Mouse (Mus musculus) lung, postnatal 25 days (tissue): ENCODE data around the gene Eef1e1.
"Not testable (repeated sequence)": the region's sequence is repeated elsewhere in the genome, so short reads cannot be mapped to it uniquely, and the experiment has no call there.

Experiments used
- DNase-seq: peaks from one replicate; pipeline ENCODE4 v3.0.0; 2022; ENCODE audit warnings: low spot score

Gene Eef1e1

DNA sequence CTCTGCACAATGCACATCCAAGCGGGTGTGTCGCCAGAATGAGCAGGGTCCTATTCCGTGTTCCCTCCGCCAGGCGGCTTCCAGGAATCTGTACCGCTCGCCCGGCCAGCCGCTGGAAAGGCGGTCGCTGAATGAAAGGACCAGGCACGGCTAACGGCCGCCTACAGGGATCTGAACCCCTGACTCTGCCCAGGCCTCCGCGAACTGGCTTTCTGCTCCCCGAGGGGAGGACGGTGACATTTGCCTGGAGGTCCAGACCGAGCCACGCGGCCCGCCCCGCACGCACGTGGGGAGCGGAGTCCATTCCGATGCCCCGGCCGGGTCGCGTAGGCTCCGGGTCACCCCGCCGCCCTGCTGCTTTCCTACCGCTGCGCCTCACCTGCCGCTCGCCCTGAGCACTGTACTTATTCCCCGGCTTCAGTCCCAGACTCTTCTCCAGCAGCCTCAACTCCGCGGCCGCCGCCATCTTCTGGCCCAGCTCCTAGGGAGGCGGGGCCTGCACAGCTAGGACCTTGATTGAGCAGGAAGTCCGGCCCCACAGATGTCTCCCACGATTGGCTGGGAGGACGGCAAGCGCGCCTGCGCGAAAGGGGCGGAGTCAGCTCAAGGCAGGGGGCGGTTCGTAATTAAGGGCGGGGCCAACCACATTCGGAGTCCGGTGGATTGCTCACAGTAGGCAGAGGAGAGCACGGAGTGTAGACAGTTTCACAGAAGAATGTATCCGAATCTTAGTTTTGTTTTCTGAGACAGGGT lies at the start of gene Eef1e1:
Gene Eef1e1, minus strand, starts transcription at position 531 of the 753 bp plus-strand sequence.
- DNase-seq = peak; percentile 97

DNA sequence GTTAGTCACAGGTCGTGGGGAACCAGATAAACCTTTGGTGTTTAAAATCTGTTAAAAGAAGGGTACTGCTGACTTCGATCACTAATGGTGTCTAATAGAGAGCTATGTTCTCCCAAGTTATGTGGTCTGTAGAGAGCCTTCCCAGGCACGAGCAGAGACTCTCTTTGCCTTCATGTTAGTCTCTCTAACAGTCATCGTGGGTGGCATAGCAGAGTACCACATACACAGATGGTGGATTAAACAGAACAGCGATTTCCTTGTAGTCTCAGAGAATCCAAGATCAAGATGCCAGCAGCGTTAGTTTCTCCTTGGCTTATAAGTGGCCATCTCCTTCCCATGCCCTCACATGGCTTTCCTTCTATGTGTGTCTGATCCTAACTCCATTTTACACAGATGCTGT lies 32.0 kb upstream of the Eef1e1 start:
- no peak for DNase-seq

DNA sequence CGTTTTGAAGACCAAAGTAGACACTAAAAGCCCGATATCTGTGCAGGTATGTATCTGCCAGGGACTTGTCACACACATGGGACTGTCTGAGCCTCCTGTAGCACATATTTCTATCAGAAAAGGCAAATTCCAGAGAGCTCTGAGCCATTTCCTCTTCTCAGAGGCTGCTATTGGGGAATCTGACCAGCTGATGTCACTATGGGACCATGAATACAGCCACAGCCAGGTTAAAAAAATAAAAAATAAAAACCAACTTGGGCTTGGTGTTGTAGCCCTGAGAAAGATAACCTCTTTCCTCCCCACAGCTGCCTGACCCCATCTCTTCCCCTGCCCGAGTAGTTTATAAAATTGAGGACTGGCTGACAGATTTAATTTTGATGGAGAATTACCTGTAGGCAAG lies 31.2 kb upstream of the Eef1e1 start:
- peak; percentile 4 for DNase-seq

DNA sequence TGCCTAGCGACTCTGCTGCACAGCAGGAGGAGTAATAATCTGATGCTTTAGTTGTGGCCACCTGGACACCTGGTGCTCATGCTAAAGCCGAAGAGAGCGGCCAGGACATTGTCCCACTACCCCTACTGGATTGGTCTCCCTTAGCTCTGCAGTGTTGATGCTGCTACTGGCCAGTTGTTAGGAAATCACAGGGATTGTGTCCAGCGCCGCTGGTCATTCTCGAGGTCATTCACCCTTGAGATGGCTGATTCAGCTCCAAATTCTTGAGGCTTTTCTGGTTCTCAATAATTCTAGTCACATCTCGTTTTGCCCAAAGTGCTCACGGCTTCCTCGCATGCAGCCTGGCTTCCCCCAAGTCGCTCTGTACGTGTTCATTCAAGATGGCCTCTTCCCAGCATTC lies 29.9 kb upstream of the Eef1e1 start:
- no peak for DNase-seq

DNA sequence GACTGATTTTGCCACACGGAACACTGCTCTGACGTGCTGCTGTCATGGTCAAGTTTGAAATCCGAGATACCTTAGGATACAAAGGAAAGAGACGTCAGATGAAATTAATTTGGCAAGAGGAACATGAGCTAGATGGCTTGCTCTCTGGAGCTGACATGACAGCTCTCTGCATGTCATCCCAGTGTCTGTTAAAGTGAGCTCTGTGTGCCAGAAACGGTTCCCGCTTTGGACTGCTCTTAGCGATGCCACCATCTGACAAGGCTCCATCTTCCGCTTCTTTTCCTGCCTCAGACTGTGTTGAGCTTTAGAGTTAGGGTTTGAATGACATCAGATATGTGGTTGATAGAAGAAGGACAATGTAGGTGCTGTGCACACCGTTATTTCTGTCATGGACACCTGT lies 13.5 kb upstream of the Eef1e1 start:
- DNase-seq = no peak

DNA sequence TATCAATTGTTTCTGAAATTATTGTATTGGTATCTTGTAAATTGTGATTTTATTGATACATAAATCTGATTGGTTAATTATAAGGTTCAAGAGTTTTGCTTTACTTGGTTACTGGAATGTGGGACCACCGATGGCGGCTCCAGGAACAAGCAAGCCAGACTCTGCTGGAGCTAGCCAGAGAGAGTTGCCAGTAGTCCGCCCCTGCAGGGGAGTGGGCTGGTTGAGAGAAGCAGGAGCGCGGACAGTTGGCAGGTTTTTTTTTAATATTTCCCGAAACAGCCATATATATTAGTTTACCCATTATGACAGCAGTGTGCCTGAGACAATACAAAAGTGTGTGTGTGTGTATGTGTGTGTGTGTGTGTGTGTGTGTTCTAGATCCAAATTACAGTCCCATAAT lies 12.6 kb upstream of the Eef1e1 start:
- not testable (repeated sequence) for DNase-seq

DNA sequence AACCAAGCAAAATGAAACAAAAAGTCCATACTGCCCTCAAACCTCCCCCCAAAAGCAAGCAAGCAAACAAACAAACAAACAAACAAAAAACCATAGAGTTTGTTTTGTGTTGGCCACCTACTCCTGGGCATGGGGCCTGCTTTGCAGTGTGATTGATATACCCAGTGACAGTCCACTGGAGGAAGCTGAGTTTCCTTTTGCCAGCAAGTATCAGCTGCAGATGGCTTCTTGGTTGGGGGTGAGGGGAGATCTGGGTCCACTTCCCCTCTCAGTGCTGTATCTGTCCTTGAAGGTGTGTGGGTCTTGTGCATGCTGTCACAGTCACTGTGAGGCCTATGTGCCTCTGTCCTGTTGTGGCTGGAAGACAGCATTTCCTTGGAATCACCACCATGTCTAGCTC lies 11.2 kb upstream of the Eef1e1 start:
- no peak for DNase-seq

DNA sequence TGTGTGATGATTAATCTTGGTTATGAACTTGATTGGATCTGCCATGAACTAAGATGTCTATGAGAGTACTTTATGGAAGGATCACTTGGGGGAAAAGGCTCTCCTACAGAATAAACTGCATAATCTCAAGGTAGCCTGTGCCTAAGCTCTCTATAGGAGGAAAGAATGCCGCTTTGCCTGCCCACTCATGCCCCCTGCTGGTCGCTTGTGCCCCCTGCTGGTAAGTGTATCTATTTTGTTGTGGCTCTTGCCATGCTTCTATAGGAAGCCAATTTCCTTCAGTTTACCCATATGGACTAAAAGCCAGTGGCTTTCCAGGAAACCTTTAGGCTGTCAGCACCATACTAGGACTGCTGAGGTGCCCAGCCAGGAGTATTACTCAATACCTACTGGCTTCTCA lies 9.7 kb upstream of the Eef1e1 start:
- peak; percentile 29 for DNase-seq

DNA sequence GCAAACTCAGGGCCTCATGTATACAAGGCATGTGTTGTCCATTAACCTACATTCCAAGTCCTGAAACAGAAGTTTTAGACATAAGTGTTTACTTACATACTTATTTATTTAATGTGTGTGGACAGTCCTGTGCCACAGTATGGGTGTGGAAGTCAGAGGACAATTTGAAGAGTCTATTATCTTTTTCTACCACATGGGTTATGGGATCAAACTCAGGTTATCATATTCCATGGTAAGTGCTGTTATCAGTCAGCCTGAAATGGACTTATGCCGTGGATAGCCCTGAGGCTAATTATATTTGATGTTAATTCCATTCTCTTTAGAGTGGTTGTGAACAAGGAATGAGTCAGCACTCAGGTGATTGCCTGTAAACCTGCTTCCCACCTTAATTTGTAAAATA lies 5.9 kb upstream of the Eef1e1 start:
- DNase-seq = no peak

DNA sequence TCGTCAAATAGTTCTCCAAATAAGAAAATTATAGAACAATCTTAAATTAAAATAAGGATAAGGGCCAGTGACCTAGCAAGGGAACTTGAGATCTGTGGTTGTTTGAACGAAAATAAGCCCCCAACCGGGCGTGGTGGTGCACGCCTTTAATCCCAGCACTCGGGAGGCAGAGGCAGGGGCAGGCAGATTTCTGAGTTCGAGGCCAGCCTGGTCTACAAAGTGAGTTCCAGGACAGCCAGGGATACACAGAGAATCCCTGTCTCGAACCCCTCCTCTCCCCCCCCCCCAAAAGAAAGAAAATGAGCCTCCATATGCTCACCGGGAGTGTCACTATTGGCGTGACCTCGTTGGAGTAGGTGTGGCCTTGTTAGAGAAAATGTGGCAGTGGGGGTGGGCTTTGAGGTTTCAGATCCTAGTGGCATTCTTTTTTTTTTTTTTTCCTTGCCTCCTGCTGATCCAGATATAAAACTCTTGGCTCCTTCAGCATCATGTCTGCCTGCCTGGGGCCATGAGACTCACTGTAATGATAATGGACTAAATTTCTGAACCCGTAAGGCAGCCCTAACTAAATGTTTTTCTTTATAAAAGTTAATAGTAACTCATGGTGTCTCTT lies 772 bp upstream of the Eef1e1 start:
- DNase-seq = no peak

DNA sequence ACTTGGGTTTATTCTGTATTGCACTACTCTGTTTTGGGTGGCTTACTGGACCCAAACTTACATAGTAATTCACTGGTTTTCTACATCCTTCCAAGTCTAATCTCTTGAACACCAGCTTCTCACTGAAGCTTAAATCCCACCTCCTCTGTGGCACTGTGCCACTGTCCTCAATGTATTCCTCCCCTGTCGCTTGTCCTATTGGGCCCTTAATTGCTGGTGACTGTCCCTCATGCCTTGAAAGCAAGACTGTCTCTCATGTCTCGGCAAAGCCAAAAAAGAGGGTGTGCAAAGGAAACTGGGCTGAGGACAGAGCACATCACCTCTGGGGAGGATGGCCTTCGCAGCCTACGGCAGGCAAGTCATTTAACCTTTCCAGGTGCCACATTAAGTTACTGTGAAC lies 993 bp downstream of the Eef1e1 start:
- no peak for DNase-seq

DNA sequence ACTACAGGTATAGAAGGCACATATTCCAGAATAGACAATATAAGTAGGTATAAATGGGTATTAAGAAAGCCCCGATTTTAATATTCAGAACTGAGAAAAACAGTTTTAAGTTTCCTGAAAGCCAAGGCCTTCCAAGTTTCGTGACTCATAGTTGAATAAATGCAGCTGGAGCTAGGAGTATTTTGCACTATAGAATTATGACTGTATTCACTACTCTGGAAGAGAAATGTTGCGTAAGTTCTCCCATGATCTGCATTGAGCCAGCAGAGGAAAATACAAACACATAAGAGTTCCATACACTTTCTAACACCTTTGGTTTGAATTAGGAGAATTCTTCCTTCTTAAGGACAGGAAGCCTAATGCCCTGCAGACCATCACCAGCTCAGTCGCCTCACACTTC lies 8.6 kb downstream of the Eef1e1 start:
- no peak for DNase-seq

DNA sequence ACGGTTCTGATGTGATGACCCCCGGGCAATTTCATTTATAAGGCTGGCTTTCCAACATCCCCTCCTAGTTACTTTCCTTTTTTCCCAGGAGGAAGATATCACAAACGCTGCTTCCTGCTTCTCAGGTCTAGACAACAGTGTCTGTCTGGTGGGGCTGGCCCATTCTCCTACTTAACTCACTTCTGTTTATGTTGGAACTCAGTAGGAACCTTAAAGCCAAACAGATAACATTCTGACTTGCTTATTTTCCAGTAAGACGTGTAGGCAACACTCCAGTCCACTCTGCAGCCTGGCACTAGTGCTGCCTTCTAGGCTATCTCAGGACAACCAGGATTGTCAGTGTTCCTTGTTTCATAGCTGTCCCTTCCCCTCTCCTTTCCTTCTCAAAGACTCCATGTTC lies 9.8 kb downstream of the Eef1e1 start:
- peak; percentile 48 for DNase-seq

DNA sequence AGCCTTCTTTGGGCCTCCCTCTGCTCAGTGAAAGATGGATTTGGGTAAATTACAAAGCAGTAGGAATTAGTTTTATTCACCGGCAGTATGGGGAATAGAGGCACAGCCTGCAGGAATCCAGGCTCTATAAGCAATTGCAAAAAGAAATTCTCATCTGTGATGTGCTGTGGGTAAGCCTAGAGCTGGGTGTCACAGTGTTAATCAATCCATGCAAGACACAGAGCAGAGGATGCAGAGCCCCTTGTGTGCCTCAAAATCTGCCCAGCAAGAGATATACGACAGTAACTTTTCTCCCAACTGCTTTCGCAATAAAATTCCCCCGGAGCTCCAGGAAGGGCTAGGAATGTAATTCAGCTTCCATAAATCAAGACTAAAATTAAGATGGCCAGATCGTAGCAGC lies 17.4 kb downstream of the Eef1e1 start:
- no peak for DNase-seq

DNA sequence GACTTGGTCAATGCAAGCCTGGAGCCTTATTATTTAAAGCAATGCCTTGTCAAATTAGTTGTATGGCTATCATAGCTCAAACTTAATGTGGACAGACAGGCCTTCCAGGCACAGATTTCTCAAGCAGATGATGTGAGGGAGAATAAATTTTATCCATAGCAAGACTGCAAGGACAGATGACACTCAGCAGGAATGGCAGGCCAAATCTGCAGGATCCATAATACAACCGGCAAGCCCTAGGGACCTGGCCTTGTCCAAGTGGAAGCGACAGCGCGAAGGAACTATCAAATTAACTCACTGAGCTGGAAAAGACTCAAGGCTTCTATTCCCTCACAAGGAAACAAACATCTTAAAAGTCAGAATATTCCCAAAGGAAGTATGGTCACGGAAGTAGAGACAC lies 17.9 kb downstream of the Eef1e1 start:
- no peak for DNase-seq

DNA sequence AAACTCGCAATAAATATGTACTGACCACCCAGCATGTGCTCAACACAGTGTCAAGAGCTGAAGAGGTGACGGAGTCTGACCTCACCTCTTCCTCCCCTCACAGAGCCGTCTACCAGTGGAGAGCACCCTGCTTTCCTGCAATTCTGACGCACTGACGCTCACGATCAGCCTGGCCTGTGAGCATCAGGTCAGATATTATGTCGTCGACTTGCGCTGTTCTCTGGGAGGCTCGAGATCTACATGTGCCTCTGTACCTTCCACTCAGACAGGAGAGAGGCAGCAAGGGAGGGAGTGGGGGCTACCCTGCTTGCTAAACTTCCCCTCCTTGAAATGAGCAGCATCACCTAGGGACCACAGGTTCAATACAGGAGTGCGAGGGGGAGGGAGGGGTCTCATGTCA lies 20.2 kb downstream of the Eef1e1 start:
- no peak for DNase-seq

DNA sequence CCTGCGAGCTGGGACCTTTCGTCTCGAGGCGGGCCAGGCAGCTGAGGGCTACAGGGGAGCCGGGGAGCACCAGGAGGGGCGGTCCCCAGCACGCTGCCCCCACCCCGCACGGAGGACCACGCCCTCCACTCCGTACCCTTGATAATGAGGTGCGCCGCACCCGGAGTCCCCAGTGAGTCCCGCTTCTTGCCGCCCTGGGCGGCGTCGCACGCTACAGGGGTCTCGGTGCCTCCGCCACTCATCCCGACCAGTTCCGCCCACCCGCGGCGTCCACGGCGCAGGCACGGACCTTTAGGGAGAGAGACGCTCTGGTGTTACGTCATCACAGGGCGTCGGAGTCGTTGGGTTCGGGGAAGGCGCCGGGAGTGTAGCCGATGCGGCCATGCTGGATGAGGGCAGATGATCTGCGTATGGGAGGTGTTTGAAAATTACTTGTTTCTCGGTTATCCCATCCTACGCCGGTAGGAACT lies 24.0 kb downstream of the Eef1e1 start, which contains the start of gene Bloc1s5:
Gene Bloc1s5, minus strand, starts transcription at position 310 of the 470 bp plus-strand sequence.
- DNase-seq = peak; percentile 92

DNA sequence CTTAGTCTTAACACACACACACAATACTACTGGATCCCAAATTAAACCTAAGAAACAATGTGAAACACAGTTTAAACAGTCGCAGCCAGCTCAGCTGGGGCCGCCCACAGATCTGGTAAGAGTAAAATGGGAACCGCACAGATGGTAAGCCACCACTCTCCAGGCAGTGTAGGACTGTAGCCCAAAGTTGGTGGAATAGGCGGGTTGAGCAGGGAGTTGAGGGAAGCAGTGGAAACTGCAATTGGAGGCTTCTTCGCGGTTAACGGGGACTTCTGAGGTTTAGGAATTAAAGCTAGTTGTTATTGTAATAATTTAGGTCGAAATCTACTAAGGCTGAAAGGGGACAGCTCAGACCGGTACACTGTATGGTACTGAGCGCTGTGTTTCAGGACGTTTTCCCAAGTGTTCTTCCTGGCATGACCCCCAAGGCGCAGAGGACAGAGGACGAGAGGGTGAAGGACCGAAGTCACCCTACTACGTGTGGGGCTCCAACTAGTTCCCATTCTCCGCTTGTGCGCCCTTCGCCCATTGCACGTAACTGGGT lies 24.5 kb downstream of the Eef1e1 start:
- DNase-seq = no peak

DNA sequence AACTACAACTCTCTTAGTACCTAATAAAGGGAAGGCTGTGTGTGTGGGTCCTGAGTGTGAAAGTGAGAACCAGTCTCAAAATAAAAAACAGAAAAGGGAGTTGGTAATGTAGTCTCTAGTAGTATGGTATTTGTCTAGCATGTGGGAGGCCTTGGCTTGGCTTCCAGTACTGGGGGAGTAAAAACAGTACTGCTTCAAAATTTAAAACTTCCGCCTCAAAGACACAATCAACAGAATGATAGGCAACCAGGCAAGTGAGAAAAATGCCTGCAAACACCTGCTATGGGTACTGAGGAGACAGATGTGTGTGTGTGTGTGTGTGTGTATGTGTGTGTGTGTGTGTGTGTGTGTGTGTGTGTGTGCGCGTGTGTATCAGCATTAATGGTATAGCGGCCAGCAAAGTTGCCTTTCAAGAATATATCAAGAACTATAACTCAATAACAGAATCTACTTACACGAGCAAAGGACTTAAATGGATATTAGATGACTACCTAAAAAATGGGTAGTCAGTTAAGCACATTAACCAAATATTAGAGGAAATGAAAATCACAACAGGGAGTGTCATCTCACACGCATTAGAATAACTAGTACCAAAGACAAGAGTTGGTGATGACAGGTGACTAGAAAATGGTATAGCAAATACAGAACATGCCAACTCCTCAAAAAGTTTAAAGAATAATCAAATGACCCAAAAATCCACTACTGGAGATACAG lies 25.4 kb downstream of the Eef1e1 start:
- DNase-seq = no peak

DNA sequence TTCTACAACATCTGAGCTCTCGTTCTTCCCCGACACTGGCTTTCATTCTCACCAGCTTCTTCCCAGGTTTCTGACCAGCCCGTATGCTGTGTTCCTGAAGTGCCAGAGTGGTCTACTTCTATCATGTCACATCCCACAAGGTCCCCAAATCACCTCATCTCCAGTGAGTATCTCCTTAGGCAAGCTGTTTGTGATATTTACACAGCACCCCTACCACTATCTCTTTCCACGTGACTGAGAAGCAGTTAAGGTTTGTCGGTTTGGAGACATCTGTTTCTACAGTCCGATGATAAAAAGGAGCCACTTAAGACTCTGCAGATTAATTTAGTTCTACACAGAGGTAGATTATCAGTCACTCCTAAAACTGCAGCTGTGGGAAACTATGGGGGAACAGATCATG lies 26.3 kb downstream of the Eef1e1 start:
- DNase-seq = no peak

DNA sequence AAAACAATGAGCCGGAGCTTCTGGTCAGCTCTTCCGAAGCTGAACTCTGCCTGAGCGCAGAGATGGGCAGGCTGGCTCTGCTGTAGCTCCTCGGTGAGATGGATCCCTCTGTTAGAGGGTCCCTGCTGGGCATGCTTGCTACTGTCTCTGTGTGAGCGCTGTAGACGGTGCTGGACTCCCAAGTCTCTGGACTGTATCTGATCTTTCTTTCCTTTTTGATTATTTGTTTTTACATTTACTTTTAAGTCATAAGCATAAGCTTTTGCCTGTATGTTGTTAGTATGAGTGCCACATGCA lies 32.7 kb downstream of the Eef1e1 start:
- DNase-seq = no peak

DNA sequence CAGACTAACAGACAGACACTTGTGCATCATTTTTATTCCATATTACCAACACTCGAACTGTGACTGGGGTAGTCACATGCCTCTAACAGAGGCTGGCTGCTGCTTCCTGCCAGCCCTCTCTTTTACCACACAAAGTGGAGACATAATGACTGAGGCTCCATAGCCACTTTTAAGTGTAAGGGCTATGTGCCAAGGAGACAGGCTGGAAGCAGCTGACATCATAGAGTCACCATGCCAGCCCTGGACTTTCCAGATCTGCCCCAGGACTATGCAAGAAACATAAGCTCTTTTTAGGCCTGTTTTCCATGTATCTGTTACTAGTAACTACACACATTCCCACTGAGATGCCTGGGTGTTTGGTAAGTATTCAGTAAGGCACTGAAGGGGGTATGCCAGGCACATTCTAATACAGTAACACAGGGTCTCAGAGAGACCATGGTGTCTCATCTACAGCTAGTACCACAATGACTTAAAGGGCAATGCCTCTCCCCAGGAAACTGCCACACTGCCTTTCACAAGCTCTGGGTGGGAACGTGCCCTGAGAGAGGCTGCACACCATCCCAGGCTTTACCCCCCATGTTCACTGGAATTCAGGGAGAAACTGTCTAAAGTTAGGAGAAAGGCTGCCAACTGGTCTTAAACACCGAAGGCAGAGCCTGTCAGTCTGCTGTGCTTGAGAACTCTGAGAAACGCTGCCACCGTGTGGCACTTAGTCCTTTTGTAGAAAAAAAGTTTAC lies 33.2 kb downstream of the Eef1e1 start:
- DNase-seq = peak; percentile 36
